Mouse (Mus musculus) small intestine, adult 2 months (tissue): ENCODE data around the gene Pde4d.

Experiments used
- CTCF ChIP-seq: fragments of 200-500 bp; IDR thresholded peaks from 2 replicates; pipeline ENCODE4 v1.5.1; 2012; ENCODE audit warnings: low read depth, mild to moderate bottlenecking, control low read depth, inconsistent platforms, low read length, moderate library complexity, mixed read lengths; ENCODE audit not compliant: insufficient replicate concordance, insufficient read length; ENCODE audit errors: extremely low read depth
- POLR2A ChIP-seq: fragments of 200-500 bp; IDR thresholded peaks from 2 replicates; pipeline ENCODE4 v1.6.1; 2012; ENCODE audit warnings: low read depth, mild to moderate bottlenecking, control low read depth, inconsistent platforms, low read length, moderate library complexity

DNA sequence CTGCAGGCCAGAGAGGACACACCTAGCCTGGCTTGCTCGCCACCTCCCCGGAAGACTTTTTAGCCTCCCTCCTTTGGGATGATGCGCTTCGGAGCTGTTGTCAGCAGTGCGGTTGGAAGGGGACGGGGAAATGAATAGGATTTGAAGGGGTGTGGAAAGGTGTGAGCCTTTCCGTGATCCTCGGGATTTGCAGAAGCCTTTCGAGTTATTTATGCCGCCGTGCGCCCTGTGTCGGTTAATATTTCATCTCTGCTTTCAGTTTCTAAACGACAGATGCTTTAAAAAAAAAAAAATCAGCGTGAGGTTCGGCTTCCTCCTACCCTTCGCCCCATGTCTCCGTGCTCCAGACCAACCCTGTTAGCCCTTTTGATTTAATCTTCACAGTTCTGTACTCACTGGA lies 1096.6 kb downstream of the Pde4d start:
- no peak for TF ChIP-seq POLR2A
- no peak for TF ChIP-seq CTCF
